8 mouse cellular contexts compared by ENCODE assay signal in the genomic region with DNA sequence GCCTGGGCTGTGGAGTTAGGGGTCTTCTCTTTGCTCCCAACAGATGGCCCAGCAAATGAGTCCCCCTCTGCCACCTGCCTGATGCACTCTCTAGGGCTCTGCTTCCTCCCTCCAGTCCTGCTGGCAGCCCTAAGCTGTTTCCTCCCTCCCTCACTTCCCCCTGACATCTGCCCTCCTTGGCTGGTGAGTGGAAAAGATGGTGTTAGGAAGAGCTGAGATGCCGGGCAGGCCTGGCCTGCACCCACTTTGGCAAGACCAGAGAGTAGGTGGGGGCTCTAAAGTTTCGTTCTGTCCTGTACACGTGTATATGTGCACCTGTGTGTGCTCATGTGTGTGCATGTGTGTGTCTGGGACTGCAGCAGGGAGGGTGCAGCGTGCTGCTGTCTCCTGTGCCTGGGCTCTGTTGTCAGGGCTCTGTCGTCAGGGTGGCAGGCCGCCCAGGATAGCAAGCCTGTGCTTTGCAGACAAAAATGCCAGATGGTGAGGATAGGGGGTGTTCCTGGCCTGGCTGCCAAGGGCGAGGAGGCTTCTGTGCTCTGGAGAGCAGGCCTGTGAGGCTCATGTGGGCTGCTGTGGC.
DNase-seq lines count a peak whose midpoint lies in the region; ATAC-seq and TF ChIP-seq lines count a peak whose summit lies in the region.

No protein-coding gene starts in this region.

- no peak overlapping the region for H3K4me2 ChIP-seq in embryonic facial prominence, embryonic 14.5 days (ENCODE audit: low read depth, low read length)
- no peak overlapping the region for H3K4me2 ChIP-seq in lung, postnatal 0 days (replicated peaks; ENCODE audit: low read depth, low read length)

- H3K9me3 ChIP-seq in embryonic facial prominence, embryonic 14.5 days (ENCODE audit: control insufficient read depth, low read length), result no peaks in the 10 kb centered on the region
- no peaks in the 10 kb centered on the region for H3K9me3 ChIP-seq in lung, postnatal 0 days (ENCODE audit: low read length)

- WGBS in embryonic facial prominence, embryonic 14.5 days, result 24% methylated on average over 7 of the region's 7 CpGs
- WGBS in lung, postnatal 0 days, result 33% methylated on average over 7 of the region's 7 CpGs

- H3K9ac ChIP-seq in embryonic facial prominence, embryonic 14.5 days (ENCODE audit: low read depth, low read length), result peak overlapping the region; percentile 45
- H3K9ac ChIP-seq in lung, postnatal 0 days (replicated peaks; ENCODE audit: low read depth), result no peak overlapping the region

- no peak for TF ChIP-seq CTCF in lung, postnatal 0 days (IDR thresholded peaks at IDR 0.05)

- peak; percentile 90 for ATAC-seq in cerebellum, adult (ENCODE audit: insufficient number of reproducible peaks, low FRiP score, low TSS enrichment)
- ATAC-seq in embryonic facial prominence, embryonic 14.5 days (ENCODE audit: low read depth), result peak; percentile 86
- no peak for ATAC-seq in lung, postnatal 0 days
- ATAC-seq in erythroblast, adult 5-6 weeks (replicated peaks; ENCODE audit: low FRiP score, poor library complexity, severe bottlenecking), result no peak

- no peaks in the 10 kb centered on the region for H3K36me3 ChIP-seq in embryonic facial prominence, embryonic 14.5 days (ENCODE audit: control insufficient read depth, insufficient read depth, low read length)
- H3K36me3 ChIP-seq in lung, postnatal 0 days (ENCODE audit: insufficient read depth, low read length), result no peaks in the 10 kb centered on the region

- no peaks in the 10 kb centered on the region for H3K27me3 ChIP-seq in embryonic facial prominence, embryonic 14.5 days (replicated peaks; ENCODE audit: control insufficient read depth, insufficient read depth, low read length)
- no peaks in the 10 kb centered on the region for H3K27me3 ChIP-seq in lung, postnatal 0 days (replicated peaks; ENCODE audit: insufficient read depth, low read length)

- H3K27ac ChIP-seq in embryonic facial prominence, embryonic 14.5 days (replicated peaks; ENCODE audit: low read depth, low read length), result peak overlapping the region; percentile 73
- no peak overlapping the region for H3K27ac ChIP-seq in lung, postnatal 0 days (ENCODE audit: low read length)

- no peak for TF ChIP-seq EP300 in lung, postnatal 0 days (IDR thresholded peaks at IDR 0.05)

- peaks cover 16% of the 10 kb centered on the region for H3K4me1 ChIP-seq in embryonic facial prominence, embryonic 14.5 days (ENCODE audit: control insufficient read depth, insufficient read depth, low read length)
- H3K4me1 ChIP-seq in lung, postnatal 0 days (ENCODE audit: insufficient read depth, low read depth, low read length), result no peaks in the 10 kb centered on the region

- H3K4me3 ChIP-seq in embryonic facial prominence, embryonic 14.5 days (ENCODE audit: low read depth, low read length), result no peak overlapping the region
- no peak overlapping the region for H3K4me3 ChIP-seq in lung, postnatal 0 days (ENCODE audit: low read depth, low read length)

- peak; percentile 77 for DNase-seq in embryonic facial prominence, embryonic 14.5 days (ENCODE audit: low spot score)
- DNase-seq in heart, adult 8-10 months (ENCODE audit: low spot score), result peak; percentile 68
- DNase-seq in layer of hippocampus, adult 18-20 months (ENCODE audit: low spot score in 2 of 2), result peak; percentile 95 to 96
- DNase-seq in lung, postnatal 0 days (ENCODE audit: low spot score), result peak; percentile 12
- DNase-seq in right cerebral cortex, adult 2 months (ENCODE audit: low spot score in 2 of 2), result peak; percentile 86 to 90
- no peak for DNase-seq in kidney, adult 11 months

Comparison
In these comparisons a context has a peak if more than half of its experiments do, and no peak if none do; other contexts are left out.
1. ATAC-seq: peak in cerebellum, adult (single experiment) and embryonic facial prominence, embryonic 14.5 days (single experiment); none in lung, postnatal 0 days (single experiment) and erythroblast, adult 5-6 weeks (single experiment).